Mouse (Mus musculus) adrenal gland, adult 8-10 months (tissue): ENCODE data around the gene Tspoap1. TPM values are rescaled to one million over a fixed set of nuclear protein-coding genes. Genes with fewer than 3 reads are reported as not detected.

Experiments used
- DNase-seq: peaks from one replicate; pipeline ENCODE4 v3.0.0; 2022
- microRNA-seq, 2 experiments: library from miRNA; unstranded; fragments of <30 nt; microRNA quantifications; one replicate each; pipeline ENCODE4 v1.2.0; 2022
- total RNA-seq, 4 experiments: library from RNA; stranded (reverse); gene quantifications; 2 replicates each; pipeline ENCODE4 v1.2.4; 2022

Tspoap1 gene
- total RNA-seq, 4 experiments from 2014 or later = 5.9 to 32.3 (median 18.0) TPM

DNA sequence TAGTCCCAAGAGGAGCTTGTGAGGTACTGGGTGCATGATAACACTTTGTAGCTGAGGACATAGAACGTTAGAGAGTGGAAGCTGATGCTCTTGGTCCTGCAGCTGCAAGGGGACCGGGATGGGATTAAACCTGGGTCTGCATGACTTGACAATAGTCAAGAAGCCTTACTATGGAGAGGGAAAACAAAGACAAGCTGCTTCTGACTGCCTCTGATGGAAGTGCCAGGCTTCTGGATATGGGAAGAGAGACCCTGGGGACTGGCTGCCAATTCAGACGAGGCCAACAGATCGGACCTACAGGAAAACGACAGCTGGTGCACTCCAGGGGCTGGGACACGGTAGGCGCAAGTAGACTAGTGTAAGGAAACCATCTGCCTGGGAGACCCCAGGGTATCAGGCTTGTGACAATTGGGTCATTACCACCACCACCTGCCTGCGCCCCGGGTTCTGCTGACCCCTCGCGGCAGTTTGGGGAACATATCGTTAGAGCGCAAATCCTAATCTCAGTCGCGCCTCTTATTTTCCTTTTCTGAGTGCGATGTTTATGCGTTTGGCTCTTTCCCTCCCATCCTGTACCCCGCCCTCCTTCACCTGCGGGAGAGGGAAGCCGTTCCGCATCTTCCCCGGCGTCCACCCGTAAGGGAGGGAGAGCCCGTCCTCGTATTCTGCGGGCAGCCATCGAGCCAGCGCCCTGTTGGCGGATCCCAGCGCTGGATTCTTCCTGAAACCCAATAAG is 56.5 kb downstream of the Tspoap1 start:
- no peak for DNase-seq

GRCm38 (mm10) chr11:87817443-87817773 is 57.1 kb downstream of the Tspoap1 start:
- no peak for DNase-seq

DNA sequence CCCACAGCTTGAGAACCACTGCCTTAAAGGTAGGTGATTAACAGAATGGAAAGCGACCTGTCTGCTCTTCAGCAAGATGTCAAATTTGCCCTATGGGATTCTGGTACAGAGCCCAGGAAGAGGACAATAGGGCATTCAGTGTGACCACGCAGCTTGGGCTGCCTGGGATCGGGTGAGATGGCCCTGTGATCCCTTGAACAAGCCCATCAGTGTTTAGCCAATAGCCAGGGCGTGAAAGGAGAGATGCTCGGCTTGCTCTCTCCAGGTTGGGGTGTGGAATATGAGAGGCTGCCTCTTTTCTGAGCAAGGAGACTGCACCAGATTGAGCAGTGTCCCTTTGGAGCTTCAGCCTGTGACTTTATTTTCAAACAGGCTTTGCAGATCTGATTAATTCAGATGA is 61.2 kb downstream of the Tspoap1 start:
- no peak for DNase-seq

DNA sequence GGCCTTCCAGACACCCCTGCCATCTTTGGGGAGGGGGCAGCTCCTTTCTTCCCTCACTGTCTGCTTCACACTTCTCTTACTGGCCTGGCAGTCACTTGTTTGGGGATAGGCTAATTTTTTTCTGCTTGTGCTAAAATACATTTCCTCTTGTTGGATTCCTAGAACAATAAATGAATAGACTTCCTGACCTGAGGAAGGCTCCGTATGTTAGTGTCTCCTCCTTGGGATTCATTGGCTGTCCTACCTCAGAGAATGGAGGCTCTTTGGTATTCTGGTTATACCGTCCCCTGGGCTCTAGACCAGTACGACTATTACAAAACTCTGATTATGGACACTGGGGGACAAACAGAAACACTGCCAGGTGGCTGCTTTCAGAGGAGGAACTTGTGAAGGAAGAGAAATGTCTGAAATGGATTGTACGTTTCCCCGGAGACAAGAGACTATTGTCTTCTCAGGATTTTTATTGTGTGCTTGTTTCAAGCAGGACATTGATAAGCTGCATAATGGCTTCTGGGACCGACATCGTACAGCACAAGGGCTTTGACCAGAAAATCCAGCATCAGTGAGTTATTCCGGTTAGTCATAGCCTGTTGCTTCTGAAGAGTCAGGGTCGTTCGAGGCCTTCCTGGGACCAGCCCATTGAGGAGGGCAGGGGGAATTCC is 68.0 kb downstream of the Tspoap1 start, which contains the start of gene Lpo:
TSS of gene Lpo (minus strand) at position 51 of the 662 bp plus-strand sequence.
- no peak for DNase-seq

Small RNAs within 50 kb of the gene (microRNA-seq; reads per million reads assigned to microRNA genes)
- 0 reads per million in 2 experiments for gene Mir142
- 0 reads per million in 2 experiments for gene Mir142b

Other genes starting within 250 kb of the Tspoap1 start
- not detected for gene Gm11492, start 193.9 kb upstream of the Tspoap1 start, total RNA-seq
- gene Sept4, start 191.6 kb upstream of the Tspoap1 start, total RNA-seq = 100 to 1,000 TPM in 1 of 4 experiments, 10 to 100 TPM in 3; 37.7 to 114 (median 64.6) TPM
- 10 to 100 TPM; 33.5 to 38.1 (median 34.7) TPM for gene Mtmr4, start 168.4 kb upstream of the Tspoap1 start, total RNA-seq
- gene Hsf5, start 143.4 kb upstream of the Tspoap1 start, total RNA-seq = under 1 TPM in 2 of 4 experiments, not detected in 2; 0.27 to 0.49 TPM
- 10 to 100 TPM in 2 of 4 experiments, 1 to 10 TPM in 2; 4.8 to 17.8 (median 10.7) TPM for gene Rnf43, start 97.8 kb upstream of the Tspoap1 start, total RNA-seq
- gene Supt4a, start 23.0 kb upstream of the Tspoap1 start, total RNA-seq = 10 to 100 TPM; 73.7 to 85.1 (median 84.2) TPM
- not detected for gene Mpo, start 33.0 kb downstream of the Tspoap1 start, total RNA-seq
- not detected for gene Lpo, start 67.7 kb downstream of the Tspoap1 start, total RNA-seq
- gene Mks1, start 92.7 kb downstream of the Tspoap1 start, total RNA-seq = 10 to 100 TPM; 11.0 to 23.7 (median 15.9) TPM
- not detected for gene Epx, start 115.0 kb downstream of the Tspoap1 start, total RNA-seq
- not detected for gene Olfr462, start 131.7 kb downstream of the Tspoap1 start, total RNA-seq
- not detected for gene Olfr463, start 136.8 kb downstream of the Tspoap1 start, total RNA-seq
- not detected for gene Olfr464, start 160.4 kb downstream of the Tspoap1 start, total RNA-seq
- 100 to 1,000 TPM; 271 to 301 (median 294) TPM for gene Dynll2, start 227.0 kb downstream of the Tspoap1 start, total RNA-seq